Mouse (Mus musculus): ENCODE data around the gene Lbh.

Lbh gene

DNA sequence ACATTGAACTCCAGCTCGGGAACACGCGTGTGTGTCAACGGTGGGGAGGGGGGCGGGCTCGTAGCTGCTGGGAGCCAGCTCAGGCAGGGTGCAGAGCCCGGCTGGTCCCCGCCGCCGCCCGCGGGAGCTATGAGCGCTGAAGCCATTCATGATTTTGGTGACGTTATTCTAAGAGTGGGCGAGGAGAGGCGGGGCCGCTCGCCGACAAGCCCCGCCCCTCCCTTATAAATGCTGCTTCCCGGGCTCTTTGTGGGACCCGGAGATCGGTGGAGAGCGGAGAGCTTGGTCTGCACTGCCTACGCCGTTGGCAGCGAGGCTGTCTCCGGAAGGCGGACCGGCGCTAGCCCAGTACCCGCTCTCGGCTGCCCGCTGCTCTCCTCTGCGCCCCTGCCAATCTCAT, at the start of gene Lbh:
TSS of gene Lbh (plus strand) at position 253 of the 400 bp plus-strand sequence.
- peak; percentile 97 for DNase-seq (ENCODE audit: low read depth, low spot score)

DNA sequence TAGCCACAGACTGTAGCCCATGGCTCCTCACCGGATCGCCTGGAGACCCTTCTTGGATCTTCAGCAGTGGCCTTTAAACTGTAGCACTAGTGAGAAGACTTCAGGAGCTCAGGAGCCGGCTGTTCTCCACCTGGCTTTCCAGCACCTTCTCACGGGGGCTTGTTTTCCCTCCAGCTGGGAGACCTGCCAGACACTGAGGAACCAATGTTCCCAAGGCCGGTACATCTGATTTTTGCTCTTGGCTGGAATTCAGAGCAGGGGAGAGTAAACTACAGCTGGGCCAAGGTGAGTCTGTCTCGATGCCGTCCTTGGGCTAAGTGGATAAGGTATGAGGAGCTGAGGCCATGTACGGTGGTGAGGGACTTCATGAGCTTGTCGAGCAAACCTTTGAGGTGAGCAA, 39.1 kb upstream of the Lbh start:
- DNase-seq (ENCODE audit: low read depth, low spot score): no peak

DNA sequence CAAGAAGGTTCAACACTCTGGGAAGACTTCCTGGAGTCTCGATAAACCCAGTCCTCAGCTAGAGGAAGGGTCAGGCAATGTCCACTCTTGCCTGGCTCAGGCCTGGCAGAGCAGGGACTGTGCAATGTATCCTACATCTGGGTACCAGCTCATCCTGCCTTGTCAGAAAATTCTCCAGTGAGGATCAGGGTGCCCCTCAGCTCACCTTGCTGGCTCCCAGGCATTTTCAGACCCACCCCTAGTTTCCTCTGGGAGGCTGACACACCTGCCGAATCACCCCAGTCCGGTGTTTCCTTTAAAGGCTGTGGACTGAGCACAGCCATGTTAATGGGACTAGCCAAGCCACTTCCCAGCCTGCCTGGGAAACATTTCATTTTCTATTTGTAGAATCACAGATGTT, 37.9 kb upstream of the Lbh start:
- DNase-seq (ENCODE audit: low read depth, low spot score): no peak

DNA sequence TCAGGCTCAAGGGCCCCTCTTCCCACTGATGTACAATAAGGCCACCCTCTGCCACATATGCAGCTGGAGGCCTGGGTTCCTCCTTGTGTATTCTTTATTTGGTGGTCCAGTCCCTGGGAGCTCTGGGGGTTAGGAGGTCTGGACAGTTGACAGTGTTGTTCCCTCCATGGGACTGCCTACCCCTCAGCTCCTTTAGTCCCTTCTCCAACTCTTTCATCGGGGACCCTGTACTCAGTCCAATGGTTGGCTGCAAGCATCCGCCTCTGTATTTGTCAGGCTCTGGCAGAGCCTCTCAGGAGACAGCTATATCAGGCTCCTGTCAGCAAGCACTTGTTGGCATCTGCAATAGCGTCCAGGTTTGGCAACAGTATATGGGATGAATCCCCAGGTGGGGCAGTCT, 37.1 kb upstream of the Lbh start:
- no peak for DNase-seq (ENCODE audit: low read depth, low spot score)

DNA sequence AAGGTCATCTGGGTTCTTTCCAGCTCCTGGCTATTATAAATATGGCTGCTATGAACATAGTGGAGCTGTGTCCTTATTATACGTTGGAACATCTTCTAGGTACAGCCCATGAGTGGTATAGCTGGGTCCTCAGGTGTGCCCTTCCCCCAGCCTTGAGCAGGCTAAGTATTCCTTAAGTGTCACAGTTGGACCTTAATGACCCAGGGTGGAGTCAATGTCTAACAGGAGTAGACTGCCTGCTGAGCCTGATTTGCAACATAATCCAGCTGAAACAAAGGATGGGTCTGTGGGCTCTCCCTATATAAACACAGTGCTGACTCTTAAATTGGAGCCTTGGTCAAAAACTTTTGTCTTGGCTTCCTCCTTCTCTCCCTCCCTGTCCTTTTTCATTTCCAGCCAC, 36.3 kb upstream of the Lbh start:
- DNase-seq (ENCODE audit: low read depth, low spot score): no peak

DNA sequence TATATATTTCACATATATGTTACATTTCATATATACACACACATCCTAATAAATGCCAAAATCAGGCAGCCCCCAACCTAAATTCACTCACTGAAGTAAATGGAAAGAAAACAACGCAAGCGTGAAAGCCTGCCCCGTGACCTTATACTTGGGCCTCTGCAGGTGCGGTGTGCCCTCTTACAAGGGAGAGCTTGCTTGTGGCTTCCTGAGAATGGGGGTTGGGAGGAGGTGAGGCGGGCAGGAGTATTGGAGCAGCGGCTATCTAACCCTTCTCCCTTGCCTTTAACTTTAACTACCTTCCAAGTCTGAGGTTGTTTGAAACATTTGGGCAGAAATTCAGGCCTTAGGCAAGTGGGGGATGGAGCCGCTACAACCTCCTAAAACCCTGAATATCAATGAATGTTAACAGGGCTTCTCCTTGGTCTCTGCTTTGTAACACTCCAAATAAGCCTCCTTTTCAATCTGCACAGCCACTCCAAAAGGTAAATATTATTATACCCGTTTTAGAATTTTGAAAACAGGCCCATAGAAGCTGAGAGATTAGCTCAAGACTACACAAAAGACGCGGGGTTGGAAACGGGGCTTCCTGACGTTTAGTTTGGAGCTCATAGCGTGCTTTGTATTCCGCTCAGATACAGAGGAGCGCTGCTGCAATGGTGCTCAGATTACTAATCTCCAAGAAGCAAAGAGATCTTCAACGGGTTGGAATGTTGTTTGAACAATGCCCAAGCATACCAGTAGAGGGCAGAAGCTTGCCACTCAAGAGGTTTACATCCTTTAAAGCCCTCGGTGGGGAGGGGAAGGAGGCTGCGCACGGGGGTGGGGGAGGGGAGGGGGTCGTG, 28.3 kb upstream of the Lbh start:
- DNase-seq (ENCODE audit: low read depth, low spot score): peak; percentile 72

DNA sequence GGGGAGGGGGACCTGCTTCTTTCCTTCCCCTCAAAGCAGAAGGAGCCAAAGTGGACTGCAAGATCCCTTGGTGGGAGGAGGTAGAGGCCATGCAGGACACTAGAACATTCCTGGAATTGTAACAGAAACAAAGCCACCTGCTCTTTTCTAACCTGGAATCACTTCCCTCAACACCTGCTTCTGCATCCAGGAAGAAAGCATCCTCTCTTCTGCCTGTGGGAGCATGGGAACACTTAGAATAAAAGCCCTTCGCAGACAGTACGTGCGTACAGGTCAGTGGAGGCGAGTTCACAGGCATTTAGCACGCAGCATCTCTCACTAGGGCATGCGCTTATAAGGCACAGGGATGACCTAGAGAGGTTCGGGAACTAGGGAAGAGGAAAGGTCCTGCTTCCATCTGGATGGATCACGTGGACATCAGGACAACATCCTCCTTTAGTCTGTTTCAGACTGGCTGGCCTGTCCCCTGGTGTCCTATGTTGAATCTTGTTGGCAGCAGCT, 27.7 kb upstream of the Lbh start:
- no peak for DNase-seq (ENCODE audit: low read depth, low spot score)

DNA sequence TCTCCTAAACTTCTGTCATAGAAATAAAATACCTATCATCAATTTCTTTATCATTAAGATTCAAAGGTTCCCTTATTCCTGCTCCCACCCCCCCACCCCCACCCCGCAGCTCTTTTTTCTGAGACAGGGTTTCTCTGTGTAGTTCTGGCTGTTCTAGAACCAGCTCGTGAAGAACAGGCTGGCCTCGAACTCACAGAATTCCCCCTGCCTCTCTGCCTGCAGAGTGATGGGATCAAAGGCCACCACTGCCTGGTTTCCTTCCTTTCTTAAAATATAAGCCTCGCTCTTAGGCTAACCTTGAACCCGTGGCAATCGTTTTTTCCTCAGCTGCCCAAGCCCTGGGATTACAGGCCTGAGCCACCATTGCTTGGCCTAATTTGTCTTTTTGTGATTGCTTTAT, 26.5 kb upstream of the Lbh start:
- no peak for DNase-seq (ENCODE audit: low read depth, low spot score)

DNA sequence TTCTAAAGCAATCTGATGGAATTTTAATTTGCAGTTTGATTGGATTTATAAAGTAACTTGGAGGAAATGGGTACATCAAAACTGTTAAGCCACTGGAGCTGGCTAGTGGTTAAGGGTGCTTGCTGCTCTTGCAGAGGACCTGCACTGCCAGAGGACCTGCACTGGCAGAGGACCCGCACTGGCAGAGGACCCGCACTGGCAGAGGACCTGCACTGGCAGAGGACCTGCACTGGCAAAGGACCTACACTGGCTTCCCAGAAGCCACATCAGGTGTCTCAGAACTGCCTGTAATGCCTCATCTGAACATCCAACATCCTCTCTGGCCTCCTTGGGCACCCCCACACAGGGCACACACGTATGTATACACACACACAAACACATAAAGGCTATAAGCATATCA, 22.6 kb upstream of the Lbh start:
- no peak for DNase-seq (ENCODE audit: low read depth, low spot score)

DNA sequence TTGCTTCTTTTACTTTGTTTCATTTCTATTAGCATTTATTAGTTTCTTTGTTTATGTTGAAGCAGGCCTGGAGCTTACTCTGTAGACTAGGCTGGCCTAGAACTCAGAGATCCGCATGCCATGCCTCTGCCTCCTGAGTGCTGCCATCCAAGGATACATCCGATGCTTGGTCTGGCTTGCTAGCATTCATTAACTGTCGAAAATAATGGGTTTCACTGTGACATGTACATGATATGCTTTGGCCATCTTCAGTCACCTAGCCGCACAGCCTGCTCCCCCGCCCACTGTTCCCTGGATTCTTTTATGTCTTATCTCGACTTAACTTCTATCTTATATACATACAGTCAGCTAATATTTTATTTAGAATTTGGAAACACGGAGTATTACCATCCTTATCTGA, 21.0 kb upstream of the Lbh start:
- no peak for DNase-seq (ENCODE audit: low read depth, low spot score)

DNA sequence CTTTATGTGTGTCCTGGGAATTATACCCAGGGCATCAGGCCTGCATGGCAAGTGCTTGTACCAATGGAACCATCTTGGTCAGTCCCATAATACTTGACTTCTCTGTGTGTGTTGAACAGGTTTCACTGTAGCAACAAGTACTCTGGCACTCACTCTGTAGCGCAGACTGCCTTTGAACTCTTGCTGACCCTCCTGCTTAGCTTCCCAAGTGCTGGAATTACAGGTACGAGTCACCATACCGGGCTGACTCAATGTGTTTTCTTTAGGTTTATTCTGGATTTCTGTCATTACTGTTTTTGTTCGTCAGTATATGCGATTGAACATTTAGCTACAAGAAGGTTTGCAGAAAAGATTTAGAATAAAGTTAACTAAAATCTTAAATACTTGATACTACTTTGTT, 20.1 kb upstream of the Lbh start:
- no peak for DNase-seq (ENCODE audit: low read depth, low spot score)

DNA sequence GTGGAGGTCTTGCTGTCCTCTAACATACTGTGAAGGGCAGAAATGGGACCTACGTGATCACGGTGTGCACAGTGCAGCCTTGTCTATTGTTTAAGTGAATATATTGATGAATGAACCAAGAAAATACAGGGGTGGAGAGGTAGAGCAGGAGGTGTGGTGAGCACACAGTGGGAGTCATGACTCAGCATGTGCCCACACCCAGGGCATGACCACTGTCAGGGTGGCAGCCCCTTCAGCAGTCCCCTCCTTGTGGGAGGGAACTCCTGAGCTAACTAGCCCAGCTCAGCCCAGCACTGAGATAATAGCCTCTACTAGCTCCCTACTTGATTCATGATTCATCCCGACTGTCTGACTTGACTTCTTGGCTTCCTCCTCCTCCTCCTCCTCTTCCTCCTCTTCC, 19.3 kb upstream of the Lbh start:
- DNase-seq (ENCODE audit: low read depth, low spot score): no peak

DNA sequence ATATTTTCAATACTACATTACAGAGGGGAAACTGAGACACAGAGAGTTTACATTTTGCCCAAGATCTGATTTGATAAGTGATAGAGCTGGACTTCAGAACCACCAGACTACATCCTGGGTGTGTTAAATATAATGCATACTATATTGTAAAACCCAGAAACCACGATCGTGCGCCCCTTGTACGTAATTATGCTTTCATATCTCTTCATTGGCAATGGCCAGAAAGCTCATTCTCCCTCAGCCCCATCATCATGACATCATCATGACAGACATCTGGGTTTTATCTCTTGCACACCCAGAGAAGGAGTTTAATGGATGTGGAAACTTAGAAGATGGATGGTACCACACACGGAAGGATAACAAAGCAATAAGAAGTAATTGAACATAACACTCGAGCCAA, 17.1 kb upstream of the Lbh start:
- DNase-seq (ENCODE audit: low read depth, low spot score): no peak

DNA sequence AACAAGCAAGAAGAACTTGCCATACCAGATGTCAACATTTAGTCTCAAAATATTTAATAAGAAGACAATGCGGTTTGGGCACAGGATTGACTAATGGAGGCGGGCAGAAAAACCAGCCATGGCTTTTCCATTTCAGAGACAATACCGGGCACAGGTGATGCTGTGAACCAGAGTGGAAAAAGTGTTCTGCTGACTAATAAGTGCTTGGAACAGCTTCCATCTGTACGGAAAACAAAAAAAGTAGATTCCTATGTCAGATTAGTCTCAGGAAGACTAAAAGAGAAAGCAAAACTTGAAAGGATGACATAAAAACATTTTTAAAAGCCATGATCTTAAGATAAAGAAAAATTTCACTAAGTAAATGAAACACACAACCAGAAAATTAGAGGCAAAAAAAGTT, 16.4 kb upstream of the Lbh start:
- no peak for DNase-seq (ENCODE audit: low read depth, low spot score)

DNA sequence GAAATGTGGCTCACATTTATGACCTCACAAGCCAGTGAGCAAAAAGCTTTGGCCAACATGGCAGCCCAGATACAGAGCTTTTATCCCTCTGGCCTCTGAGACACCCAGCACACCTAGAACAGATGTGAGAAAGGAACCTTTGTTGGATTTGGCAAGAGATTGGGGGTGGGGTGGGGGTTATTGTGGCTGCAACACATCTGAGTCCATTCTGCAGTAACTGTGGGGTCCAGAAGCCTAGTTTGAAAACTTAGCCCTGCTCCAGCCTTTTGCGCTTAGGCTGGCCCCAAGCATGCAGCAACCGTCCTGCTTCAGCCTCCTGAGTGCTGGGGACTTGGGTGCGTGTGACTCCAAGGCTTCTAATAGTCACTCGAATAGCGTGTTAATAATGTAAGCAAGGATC, 14.8 kb upstream of the Lbh start:
- DNase-seq (ENCODE audit: low read depth, low spot score): no peak

DNA sequence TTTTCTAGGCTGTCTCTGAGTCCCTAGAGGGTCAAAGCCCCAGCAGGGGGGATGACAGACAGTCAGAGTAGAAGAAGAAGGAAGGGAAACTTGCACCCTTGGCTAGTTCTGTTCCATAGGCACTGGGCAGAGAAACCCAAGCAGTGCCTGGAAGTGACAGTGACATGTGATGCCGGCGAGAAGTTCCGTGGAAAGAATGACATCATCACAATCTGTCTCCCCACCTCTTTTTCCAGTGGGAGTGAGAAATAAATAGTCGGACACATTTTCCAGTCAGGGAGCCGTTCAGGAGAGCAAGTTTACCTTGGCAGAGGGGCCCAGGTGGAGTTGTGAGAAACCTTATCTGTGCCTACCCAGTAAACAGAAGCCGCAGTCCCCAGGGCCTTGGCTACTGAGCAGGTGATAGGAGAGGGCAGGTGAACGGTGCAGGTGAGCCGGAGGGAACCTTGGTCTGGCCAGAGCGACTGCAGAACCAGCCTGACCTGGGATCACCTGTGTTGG, 14.1 kb upstream of the Lbh start:
- peak; percentile 65 for DNase-seq (ENCODE audit: low read depth, low spot score)

DNA sequence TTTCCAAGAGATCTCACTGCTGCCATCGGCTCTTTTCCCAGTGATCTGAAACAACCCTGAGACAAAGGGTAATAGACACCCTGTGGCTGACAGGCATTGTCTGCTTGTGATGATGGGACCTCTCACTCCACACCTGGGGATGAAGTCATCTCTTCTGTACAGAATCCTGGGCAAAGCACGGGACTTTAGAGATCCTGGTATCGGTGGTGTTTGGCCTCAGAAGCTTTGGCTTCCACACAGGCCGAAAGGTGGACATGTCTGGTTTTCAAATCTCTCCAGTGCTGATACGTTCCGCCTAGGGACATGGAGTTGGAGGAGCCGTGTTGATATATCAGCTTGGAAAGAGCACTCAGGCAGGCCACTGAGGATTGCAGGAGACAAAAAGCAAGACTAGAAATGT, 13.2 kb upstream of the Lbh start:
- DNase-seq (ENCODE audit: low read depth, low spot score): no peak

DNA sequence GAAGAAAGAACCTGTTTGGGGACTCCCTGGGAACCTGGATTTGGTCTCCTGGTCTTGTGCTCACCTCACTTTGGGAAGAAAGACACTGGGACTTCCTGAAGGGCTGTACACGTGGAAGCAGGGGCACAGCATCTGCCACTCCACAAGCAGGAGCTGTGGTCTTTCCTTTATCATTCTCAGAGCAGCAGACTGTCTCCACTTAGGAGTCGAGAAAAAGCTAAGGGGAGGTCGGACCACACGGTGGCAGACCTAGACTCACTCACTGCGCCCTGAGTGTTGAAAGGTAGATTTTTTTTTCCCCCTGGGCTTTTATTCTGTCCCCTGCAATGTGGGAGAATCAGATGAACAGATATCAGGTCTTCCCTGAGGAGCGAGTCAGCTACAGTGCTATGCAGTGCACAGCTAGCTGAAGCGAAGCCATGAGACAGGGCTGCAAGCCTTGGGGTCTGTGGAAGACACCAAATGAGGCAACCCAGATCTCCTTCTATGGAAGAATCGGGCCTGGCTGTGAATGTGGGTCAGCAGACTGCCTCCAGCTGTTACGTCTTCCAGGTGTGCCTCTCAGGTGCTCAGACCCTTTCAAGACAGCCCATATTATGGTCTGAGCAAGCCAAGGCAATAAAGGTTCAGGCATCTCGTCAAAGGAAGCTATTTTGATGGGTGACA, 11.7 kb upstream of the Lbh start:
- DNase-seq (ENCODE audit: low read depth, low spot score): no peak

DNA sequence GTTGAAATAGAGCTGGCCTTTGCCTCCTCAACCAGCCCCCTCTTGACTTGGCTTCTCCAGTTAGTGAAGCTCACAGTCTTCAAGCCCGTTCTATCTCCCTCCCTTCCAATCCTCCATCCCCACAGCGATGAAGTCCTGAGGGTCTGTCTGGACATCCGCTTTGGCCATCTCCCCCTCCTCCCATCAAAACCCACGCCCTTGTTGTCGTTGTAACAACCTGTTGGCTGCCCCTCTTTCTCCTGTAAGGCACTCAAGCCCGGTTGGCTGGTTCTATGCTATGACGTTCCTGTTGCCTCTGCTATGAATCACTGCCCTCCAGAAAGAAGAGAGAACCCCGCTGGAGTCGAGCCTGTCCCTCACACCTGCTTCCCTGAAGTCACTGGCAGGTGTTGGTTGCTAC, 10.9 kb upstream of the Lbh start:
- no peak for DNase-seq (ENCODE audit: low read depth, low spot score)

DNA sequence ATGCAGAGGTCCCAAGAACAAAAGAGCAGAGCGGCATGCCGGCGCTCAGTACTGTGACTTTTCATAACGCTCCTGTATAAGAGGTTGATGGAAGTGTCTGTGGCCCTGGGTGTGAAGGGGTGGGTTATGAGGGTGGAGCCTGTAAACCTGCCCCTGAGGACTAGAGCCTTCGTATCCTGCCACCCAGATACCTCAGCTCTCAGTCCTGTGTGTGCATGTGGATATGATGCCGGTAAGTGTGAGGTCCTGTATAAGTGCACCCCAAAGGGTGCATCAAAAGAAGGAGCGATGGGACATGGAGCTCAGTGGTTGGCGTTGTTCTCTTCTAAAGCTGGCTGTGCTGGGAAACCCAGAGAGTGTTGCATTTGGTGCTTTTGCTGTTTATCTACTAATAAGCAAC, 10.3 kb upstream of the Lbh start:
- no peak for DNase-seq (ENCODE audit: low read depth, low spot score)

DNA sequence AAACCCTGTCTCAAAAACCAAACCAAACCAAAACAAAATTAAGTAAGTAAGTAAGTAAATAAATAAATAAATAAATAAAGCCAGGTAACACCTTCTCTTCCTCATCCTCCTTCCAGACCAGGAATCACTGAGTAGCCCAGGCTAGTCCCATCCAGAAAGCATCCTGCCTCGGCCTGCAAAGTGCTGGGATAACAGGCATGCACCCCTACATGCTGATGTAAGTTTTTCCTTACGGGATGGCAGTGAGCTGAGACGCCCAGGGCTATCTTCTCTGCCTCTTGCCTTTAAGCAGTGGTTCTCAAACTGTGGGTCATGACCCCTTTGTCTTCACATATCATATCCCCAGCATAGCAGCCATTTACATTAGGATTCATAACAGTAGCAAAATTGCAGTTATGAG, 9.5 kb upstream of the Lbh start:
- DNase-seq (ENCODE audit: low read depth, low spot score): no peak

DNA sequence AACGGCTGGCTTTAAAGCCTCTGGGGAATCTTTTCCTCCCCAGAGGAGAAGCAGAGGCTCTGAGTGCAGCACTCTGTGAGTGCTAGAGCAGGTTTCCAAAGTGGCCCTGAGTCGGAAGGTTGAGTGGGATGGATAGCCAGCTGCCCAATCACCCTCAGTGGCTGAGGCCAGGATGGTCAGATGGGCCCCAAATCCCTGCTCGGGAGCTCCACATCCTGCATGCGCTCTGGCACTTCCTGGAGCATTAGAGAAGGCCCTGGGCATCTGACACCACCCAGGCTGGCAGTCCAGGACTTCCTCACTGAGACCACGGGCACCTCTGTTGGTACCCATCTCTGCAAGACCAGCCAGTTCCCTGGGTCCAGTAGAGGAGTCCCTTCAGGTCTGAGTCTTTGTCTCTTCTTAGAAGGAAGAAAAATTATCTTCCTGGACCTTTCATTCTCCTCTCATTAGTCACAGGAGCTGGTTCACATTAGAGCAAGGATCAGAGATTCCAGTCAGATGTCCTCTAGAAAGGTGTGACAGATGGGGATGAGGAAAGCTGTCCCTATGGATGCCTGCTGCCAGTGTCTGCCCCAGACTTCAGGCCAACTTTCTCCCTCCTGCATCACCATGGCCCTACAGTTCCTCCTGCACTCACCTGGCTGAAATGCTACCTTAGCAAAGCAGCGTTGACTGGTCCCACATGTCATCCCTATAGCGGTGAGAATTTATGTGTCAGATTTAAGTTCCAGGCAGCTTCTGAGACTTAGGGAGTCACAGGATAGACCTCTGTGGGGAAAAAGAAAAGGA, 8.8 kb upstream of the Lbh start:
- DNase-seq (ENCODE audit: low read depth, low spot score): no peak

All from A20 (cell line).